Mouse (Mus musculus): ENCODE measurements around the gene Spred3. TPM values are rescaled to one million over a fixed set of nuclear protein-coding genes. Genes with fewer than 3 reads are reported as not detected.

The Spred3 gene
- polyA plus RNA-seq (2015; fragmentation: Illumina TruSeq; extraction: RNeasy Lipid Tissue Mini Kit (QIAGEN cat#74804); ENCODE audit: insufficient read depth, low replicate concordance), result 4.7 TPM

GRCm38 (mm10) chr7:29170066-29170754 is at the start of gene Spred3, which contains the start of gene Ggn:
Gene Spred3, minus strand, starts transcription at chr7:29170411.
Gene Ggn, plus strand, starts transcription at chr7:29170210.

GRCm38 (mm10) chr7:29213675-29214082 is 43.5 kb upstream of the Spred3 start, which contains the start of gene Catsperg1:
Gene Catsperg1, minus strand, starts transcription at chr7:29214035.

GRCm38 (mm10) chr7:29180077-29180853 is 10.1 kb upstream of the Spred3 start, which contains the start of gene Psmd8:
Gene Psmd8, minus strand, starts transcription at chr7:29180701.

GRCm38 (mm10) chr7:29155838-29156782 is 14.1 kb downstream of the Spred3 start, which contains the start of gene Fam98c:
Gene Fam98c, minus strand, starts transcription at chr7:29156234.

GRCm38 (mm10) chr7:29134693-29135386 is 35.4 kb downstream of the Spred3 start, which contains the start of gene Rasgrp4:
Gene Rasgrp4, plus strand, starts transcription at chr7:29134851.

GRCm38 (mm10) chr7:29124970-29125369 is 45.2 kb downstream of the Spred3 start, which contains the start of gene Ryr1:
Gene Ryr1, minus strand, starts transcription at chr7:29125179.

Other genes with a start within 250 kb of the Spred3 start
- 115 TPM for gene Actn4, start 208.1 kb downstream of the Spred3 start, polyA plus RNA-seq (2015; fragmentation: Illumina TruSeq; extraction: RNeasy Lipid Tissue Mini Kit (QIAGEN cat#74804); ENCODE audit: insufficient read depth, low replicate concordance)
- 219 TPM for gene Eif3k, start 188.5 kb downstream of the Spred3 start, polyA plus RNA-seq (2015; fragmentation: Illumina TruSeq; extraction: RNeasy Lipid Tissue Mini Kit (QIAGEN cat#74804); ENCODE audit: insufficient read depth, low replicate concordance)
- gene Map4k1, start 188.4 kb downstream of the Spred3 start, polyA plus RNA-seq (2015; fragmentation: Illumina TruSeq; extraction: RNeasy Lipid Tissue Mini Kit (QIAGEN cat#74804); ENCODE audit: insufficient read depth, low replicate concordance), result 73.6 TPM
- gene Ryr1, start 45.2 kb downstream of the Spred3 start, polyA plus RNA-seq (2015; fragmentation: Illumina TruSeq; extraction: RNeasy Lipid Tissue Mini Kit (QIAGEN cat#74804); ENCODE audit: insufficient read depth, low replicate concordance), result 0.65 TPM
- gene Rasgrp4, start 35.6 kb downstream of the Spred3 start, polyA plus RNA-seq (2015; fragmentation: Illumina TruSeq; extraction: RNeasy Lipid Tissue Mini Kit (QIAGEN cat#74804); ENCODE audit: insufficient read depth, low replicate concordance), result 10.7 TPM
- 17.0 TPM for gene Fam98c, start 14.2 kb downstream of the Spred3 start, polyA plus RNA-seq (2015; fragmentation: Illumina TruSeq; extraction: RNeasy Lipid Tissue Mini Kit (QIAGEN cat#74804); ENCODE audit: insufficient read depth, low replicate concordance)
- gene Ggn, start 201 bp downstream of the Spred3 start, polyA plus RNA-seq (2015; fragmentation: Illumina TruSeq; extraction: RNeasy Lipid Tissue Mini Kit (QIAGEN cat#74804); ENCODE audit: insufficient read depth, low replicate concordance), result not detected
- 176 TPM for gene Psmd8, start 10.3 kb upstream of the Spred3 start, polyA plus RNA-seq (2015; fragmentation: Illumina TruSeq; extraction: RNeasy Lipid Tissue Mini Kit (QIAGEN cat#74804); ENCODE audit: insufficient read depth, low replicate concordance)
- gene Catsperg1, start 43.6 kb upstream of the Spred3 start, polyA plus RNA-seq (2015; fragmentation: Illumina TruSeq; extraction: RNeasy Lipid Tissue Mini Kit (QIAGEN cat#74804); ENCODE audit: insufficient read depth, low replicate concordance), result 2.8 TPM
- gene Kcnk6, start 62.1 kb upstream of the Spred3 start, polyA plus RNA-seq (2015; fragmentation: Illumina TruSeq; extraction: RNeasy Lipid Tissue Mini Kit (QIAGEN cat#74804); ENCODE audit: insufficient read depth, low replicate concordance), result 19.7 TPM
- 9.7 TPM for gene Yif1b, start 67.9 kb upstream of the Spred3 start, polyA plus RNA-seq (2015; fragmentation: Illumina TruSeq; extraction: RNeasy Lipid Tissue Mini Kit (QIAGEN cat#74804); ENCODE audit: insufficient read depth, low replicate concordance)
- gene 2200002D01Rik, start 78.1 kb upstream of the Spred3 start, polyA plus RNA-seq (2015; fragmentation: Illumina TruSeq; extraction: RNeasy Lipid Tissue Mini Kit (QIAGEN cat#74804); ENCODE audit: insufficient read depth, low replicate concordance), result 1.9 TPM
- gene Spint2, start 111.5 kb upstream of the Spred3 start, polyA plus RNA-seq (2015; fragmentation: Illumina TruSeq; extraction: RNeasy Lipid Tissue Mini Kit (QIAGEN cat#74804); ENCODE audit: insufficient read depth, low replicate concordance), result 39.3 TPM
- 3.5 TPM for gene Ppp1r14a, start 118.9 kb upstream of the Spred3 start, polyA plus RNA-seq (2015; fragmentation: Illumina TruSeq; extraction: RNeasy Lipid Tissue Mini Kit (QIAGEN cat#74804); ENCODE audit: insufficient read depth, low replicate concordance)
- not detected for gene Dpf1, start 133.5 kb upstream of the Spred3 start, polyA plus RNA-seq (2015; fragmentation: Illumina TruSeq; extraction: RNeasy Lipid Tissue Mini Kit (QIAGEN cat#74804); ENCODE audit: insufficient read depth, low replicate concordance)

Data from spleen, adult 10 weeks (tissue).